Mouse (Mus musculus) brain, embryonic 14.5 days (tissue): ENCODE results near the gene Stard3.

Source experiments
- CTCF ChIP-seq: fragments of 200-500 bp; IDR thresholded peaks from 2 replicates; pipeline ENCODE4 v1.5.1; 2012; ENCODE audit warnings: inconsistent platforms, mild to moderate bottlenecking, moderate library complexity, borderline replicate concordance; ENCODE audit not compliant: insufficient read depth, insufficient read length; ENCODE audit errors: extremely low read depth
- POLR2A ChIP-seq: fragments of 200-500 bp; IDR thresholded peaks from 2 replicates; pipeline ENCODE4 v1.6.1; 2012; ENCODE audit warnings: mild to moderate bottlenecking, inconsistent platforms, borderline replicate concordance; ENCODE audit not compliant: poor library complexity, insufficient read depth, insufficient read length, severe bottlenecking; ENCODE audit errors: extremely low read depth

- TF ChIP-seq CTCF (no peak), POLR2A (no peak)
These were observed 55.6 kb downstream of the Stard3 start for GRCm38 (mm10) chr11:98413731-98414130.
